Mouse (Mus musculus) megakaryocyte, embryonic 14.5 days (primary cell): ENCODE results near the gene Il4i1. TPM values are rescaled to one million over a fixed set of nuclear protein-coding genes. Genes with fewer than 3 reads are reported as not detected.

ENCODE experiments used
- H3K27me3 ChIP-seq: replicated peaks from 2 replicates; pipeline ENCODE3; 2012; ENCODE audit warnings: inconsistent platforms
- H3K36me3 ChIP-seq: replicated peaks from 2 replicates; pipeline ENCODE3; 2012; ENCODE audit warnings: low read length, inconsistent platforms, mixed read lengths
- H3K4me1 ChIP-seq: 2 replicates; pipeline ENCODE4 v1.6.1; 2012; ENCODE audit warnings: inconsistent platforms
- H3K4me3 ChIP-seq: replicated peaks from 2 replicates; pipeline ENCODE3; 2012; ENCODE audit warnings: moderate library complexity, mild to moderate bottlenecking, inconsistent platforms
- H3K9me3 ChIP-seq: 2 replicates; pipeline ENCODE4 v1.6.1; 2012; ENCODE audit warnings: inconsistent platforms
- FLI1 ChIP-seq: IDR thresholded peaks from 2 replicates; pipeline ENCODE4 v1.6.1; 2012; ENCODE audit warnings: low read length, inconsistent platforms, mixed read lengths
- GATA1 ChIP-seq: IDR thresholded peaks from 3 replicates; pipeline ENCODE4 v1.6.1; 2012; ENCODE audit warnings: mixed read lengths, low read length, inconsistent platforms, borderline replicate concordance
- polyA plus RNA-seq: library from polyadenylated mRNA; stranded (reverse); fragments of >175 nt; gene quantifications from 2 replicates; pipeline ENCODE4 v1.2.3, GENCODE M21; 2012; ENCODE audit warnings: low replicate concordance; ENCODE audit not compliant: insufficient read depth

Il4i1 gene
- polyA plus RNA-seq: 3.0 and 3.6 TPM in 2 replicates

- Histone ChIP-seq H3K4me1 (peaks cover 67% of the 10 kb centered on the region), H3K36me3 (peaks cover 66% of the 10 kb centered on the region), H3K4me3 (peak within 1 kb of the TSS; percentile 98), H3K27me3 (no peaks in the 10 kb centered on the region), H3K9me3 (no peaks in the 10 kb centered on the region)
- TF ChIP-seq FLI1 (peak; percentile 26; the same call in 1 of the 2 replicates), GATA1 (no peak)
Observed at GRCm38 (mm10) chr7:44815721-44816469, at the start of gene Il4i1, which contains the start of gene Nup62. Il4i1 (plus strand) TSS chr7:44816387. Nup62 (plus strand) TSS chr7:44816088.

- Histone ChIP-seq H3K36me3 (peaks cover 99% of the 10 kb centered on the region), H3K9me3 (no peaks in the 10 kb centered on the region), H3K27me3 (no peaks in the 10 kb centered on the region), H3K4me3 (no peak overlapping the region), H3K4me1 (peaks cover 28% of the 10 kb centered on the region)
- no peak for TF ChIP-seq FLI1
- TF ChIP-seq GATA1: no peak
Observed at GRCm38 (mm10) chr7:44768129-44768528, 48.1 kb upstream of the Il4i1 start.

GRCm38 (mm10) chr7:44770046-44770578, 46.1 kb upstream of the Il4i1 start:
- H3K36me3 ChIP-seq: peaks cover 99% of the 10 kb centered on the region
- H3K4me1 ChIP-seq: peaks cover 30% of the 10 kb centered on the region
- H3K27me3 ChIP-seq: no peaks in the 10 kb centered on the region
- no peaks in the 10 kb centered on the region for H3K9me3 ChIP-seq
- no peak overlapping the region for H3K4me3 ChIP-seq
- TF ChIP-seq GATA1 (no peak), FLI1 (no peak)

- peaks cover 96% of the 10 kb centered on the region for H3K36me3 ChIP-seq
- peak overlapping the region; percentile 36 for H3K4me3 ChIP-seq
- TF ChIP-seq FLI1 (no peak), GATA1 (no peak)
- no peaks in the 10 kb centered on the region for H3K9me3 ChIP-seq
- H3K4me1 ChIP-seq: peaks cover 55% of the 10 kb centered on the region
- no peaks in the 10 kb centered on the region for H3K27me3 ChIP-seq
Observed at GRCm38 (mm10) chr7:44772591-44773204, 43.5 kb upstream of the Il4i1 start.

- Histone ChIP-seq H3K36me3 (peaks cover 66% of the 10 kb centered on the region), H3K4me3 (peak overlapping the region; percentile 84), H3K9me3 (no peaks in the 10 kb centered on the region), H3K4me1 (peaks cover 48% of the 10 kb centered on the region), H3K27me3 (no peaks in the 10 kb centered on the region)
- no peak for TF ChIP-seq FLI1
- no peak for TF ChIP-seq GATA1
Observed at GRCm38 (mm10) chr7:44776849-44777498, 39.2 kb upstream of the Il4i1 start.

- H3K27me3 ChIP-seq: peaks cover 5% of the 10 kb centered on the region
- H3K36me3 ChIP-seq: peaks cover 36% of the 10 kb centered on the region
- H3K9me3 ChIP-seq: no peaks in the 10 kb centered on the region
- peaks cover 29% of the 10 kb centered on the region for H3K4me1 ChIP-seq
- TF ChIP-seq FLI1 (no peak), GATA1 (no peak)
- H3K4me3 ChIP-seq: no peak overlapping the region
Observed at GRCm38 (mm10) chr7:44780101-44780500, 36.1 kb upstream of the Il4i1 start.

GRCm38 (mm10) chr7:44789531-44789930, 26.7 kb upstream of the Il4i1 start:
- Histone ChIP-seq H3K36me3 (no peaks in the 10 kb centered on the region), H3K4me1 (peaks cover 62% of the 10 kb centered on the region), H3K27me3 (peaks cover 27% of the 10 kb centered on the region), H3K9me3 (peaks cover 15% of the 10 kb centered on the region), H3K4me3 (peak overlapping the region; percentile 64)
- TF ChIP-seq FLI1 (no peak), GATA1 (no peak)

GRCm38 (mm10) chr7:44790066-44790465, 26.1 kb upstream of the Il4i1 start:
- H3K36me3 ChIP-seq: no peaks in the 10 kb centered on the region
- no peak overlapping the region for H3K4me3 ChIP-seq
- TF ChIP-seq GATA1 (no peak), FLI1 (no peak)

GRCm38 (mm10) chr7:44792781-44793180, 23.4 kb upstream of the Il4i1 start:
- TF ChIP-seq GATA1 (no peak), FLI1 (no peak)
- H3K27me3 ChIP-seq: peaks cover 15% of the 10 kb centered on the region
- H3K36me3 ChIP-seq: no peaks in the 10 kb centered on the region
- H3K9me3 ChIP-seq: peaks cover 32% of the 10 kb centered on the region
- H3K4me3 ChIP-seq: peak overlapping the region; percentile 75
- peaks cover 55% of the 10 kb centered on the region for H3K4me1 ChIP-seq

More at GRCm38 (mm10) chr7:44790066-44790465, 26.1 kb upstream of the Il4i1 start:
- peaks cover 62% of the 10 kb centered on the region for H3K4me1 ChIP-seq
- H3K9me3 ChIP-seq: peaks cover 20% of the 10 kb centered on the region
- peaks cover 27% of the 10 kb centered on the region for H3K27me3 ChIP-seq

- H3K9me3 ChIP-seq: no peaks in the 10 kb centered on the region
- no peak overlapping the region for H3K4me3 ChIP-seq
- H3K36me3 ChIP-seq: peaks cover 33% of the 10 kb centered on the region
- TF ChIP-seq FLI1 (no peak), GATA1 (no peak)
- H3K4me1 ChIP-seq: peaks cover 38% of the 10 kb centered on the region
- H3K27me3 ChIP-seq: peaks cover 21% of the 10 kb centered on the region
Observed at GRCm38 (mm10) chr7:44808927-44809326, 7.3 kb upstream of the Il4i1 start.
